Mouse (Mus musculus) forebrain, embryonic 16.5 days (tissue): ENCODE results near the gene Slc6a20a. TPM values are rescaled to one million over a fixed set of nuclear protein-coding genes. Genes with fewer than 3 reads are reported as not detected.

Source experiments
- ATAC-seq: fragments of 200-750 bp; cut with Nextera tagmentation; 2 replicates; pipeline ENCODE4 v1.8.0; 2017; ENCODE audit warnings: mild to moderate bottlenecking, moderate library complexity
- H3K27ac ChIP-seq: fragments of 300-500 bp; sonication (generic); 2 replicates; pipeline ENCODE4 v1.5.1; 2014; ENCODE audit warnings: low read length, control low read depth
- H3K27me3 ChIP-seq: fragments of 300-500 bp; sonication (generic); replicated peaks from 2 replicates; pipeline ENCODE4 v1.6.1; 2014; ENCODE audit warnings: low read length; ENCODE audit not compliant: control insufficient read depth, insufficient read depth
- H3K36me3 ChIP-seq: fragments of 300-500 bp; sonication (generic); 2 replicates; pipeline ENCODE4 v1.6.1; 2014; ENCODE audit not compliant: control insufficient read depth, insufficient read depth
- H3K4me1 ChIP-seq: fragments of 300-500 bp; sonication (generic); replicated peaks from 2 replicates; pipeline ENCODE4 v1.6.1; 2014; ENCODE audit warnings: low read length; ENCODE audit not compliant: control insufficient read depth, insufficient read depth
- H3K4me2 ChIP-seq: fragments of 300-500 bp; sonication (generic); 2 replicates; pipeline ENCODE4 v1.6.1; 2014; ENCODE audit warnings: mild to moderate bottlenecking, low read length, control low read depth
- H3K4me3 ChIP-seq: fragments of 300-500 bp; sonication (generic); replicated peaks from 2 replicates; pipeline ENCODE4 v1.5.1; 2014; ENCODE audit warnings: mild to moderate bottlenecking, low read length, control low read depth
- H3K9ac ChIP-seq: fragments of 300-500 bp; sonication (generic); replicated peaks from 2 replicates; pipeline ENCODE4 v1.6.1; 2014; ENCODE audit warnings: low read depth, low read length, control low read depth
- H3K9me3 ChIP-seq: fragments of 300-500 bp; sonication (generic); 2 replicates; pipeline ENCODE4 v1.6.1; 2016; ENCODE audit warnings: low read length; ENCODE audit not compliant: control insufficient read depth
- WGBS: fragments of 180-500 bp; shearing (Covaris S2); extraction: QIAGEN DNeasy Blood & Tissue Kit; methylation state at CpG from one replicate; pipeline ENCODE4 v1.1.7; 2014; 5-methylcytosine and 5-hydroxymethylcytosine counted together
- polyA plus RNA-seq: library from polyadenylated mRNA; unstranded; fragments of >200 nt; fragmentation: Nextera tagmentation; extraction: Ambion mirVana; gene quantifications from 2 replicates; pipeline ENCODE4 v1.2.1, GENCODE M21; 2015

Slc6a20a gene
- polyA plus RNA-seq, 1 experiment from 2014 or later, result 4.2 TPM

DNA sequence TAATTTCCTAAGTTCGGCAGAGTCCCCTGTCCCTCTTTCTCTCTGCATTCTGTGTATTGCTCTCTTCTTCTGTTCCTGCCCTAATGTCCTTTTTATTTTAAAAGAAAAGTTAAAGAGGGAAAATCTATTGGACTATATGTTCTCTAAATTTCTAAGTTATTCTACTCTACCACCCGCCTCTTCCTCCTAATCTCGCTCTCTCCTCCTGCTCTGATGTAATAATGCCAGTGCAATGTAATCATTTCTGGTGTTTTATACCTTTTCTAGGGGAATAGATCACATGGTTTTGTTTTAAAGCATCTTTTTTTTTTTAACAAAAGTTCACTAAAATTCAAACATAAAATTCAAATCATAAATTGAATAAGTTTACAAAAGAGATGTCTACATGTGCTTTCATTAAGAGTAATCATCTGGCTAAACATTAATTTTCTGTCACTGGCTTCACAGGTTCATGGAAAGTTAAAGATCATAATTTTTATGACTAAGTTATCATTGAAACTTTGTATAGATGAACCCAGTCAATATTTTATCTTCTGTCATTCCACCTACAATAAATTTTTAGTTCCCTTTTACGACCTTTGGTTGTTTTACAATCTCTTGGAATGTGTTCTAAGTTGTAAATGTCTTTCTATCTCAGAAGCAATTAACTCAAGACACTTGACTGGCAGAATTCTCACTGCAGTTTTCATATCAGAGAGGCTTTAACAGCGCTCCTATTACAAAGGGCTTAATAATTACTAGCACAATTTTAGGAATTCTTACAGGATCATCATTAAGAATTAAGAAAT lies 58.2 kb downstream of the Slc6a20a start:
- Histone ChIP-seq H3K27ac (no peak overlapping the region), H3K9ac (no peak overlapping the region), H3K9me3 (no peaks in the 10 kb centered on the region), H3K4me3 (no peak overlapping the region), H3K4me2 (no peak overlapping the region), H3K4me1 (no peaks in the 10 kb centered on the region), H3K36me3 (no peaks in the 10 kb centered on the region), H3K27me3 (no peaks in the 10 kb centered on the region)
- no peak for ATAC-seq
- 92% methylated on average over 5 of the region's 5 CpGs for WGBS

DNA sequence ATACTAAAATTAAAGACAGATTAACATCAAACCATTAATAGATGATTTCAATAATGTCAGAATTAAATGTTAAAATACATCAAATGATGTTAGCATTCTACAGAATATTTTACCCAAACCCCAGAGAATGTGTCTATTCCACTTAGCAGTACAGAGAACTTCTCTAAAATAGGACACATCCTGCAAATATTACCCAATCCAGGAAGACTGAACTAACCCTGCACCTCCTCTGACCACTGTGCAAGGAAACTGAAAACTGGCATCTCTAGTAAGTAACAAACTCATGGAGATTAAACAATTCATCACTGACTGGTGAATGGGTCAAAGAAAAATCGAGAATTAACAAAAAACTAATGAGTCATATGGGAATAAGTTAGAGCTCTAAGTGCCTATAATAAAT lies 77.2 kb downstream of the Slc6a20a start:
- no peaks in the 10 kb centered on the region for H3K9me3 ChIP-seq
- H3K4me3 ChIP-seq, result no peak overlapping the region
- no peak overlapping the region for H3K4me2 ChIP-seq
- H3K27me3 ChIP-seq, result no peaks in the 10 kb centered on the region
- WGBS, result 79% methylated on average over 1 of the region's 1 CpGs
- H3K9ac ChIP-seq, result no peak overlapping the region
- ATAC-seq, result no peak
- no peak overlapping the region for H3K27ac ChIP-seq
- H3K36me3 ChIP-seq, result no peaks in the 10 kb centered on the region
- no peaks in the 10 kb centered on the region for H3K4me1 ChIP-seq

DNA sequence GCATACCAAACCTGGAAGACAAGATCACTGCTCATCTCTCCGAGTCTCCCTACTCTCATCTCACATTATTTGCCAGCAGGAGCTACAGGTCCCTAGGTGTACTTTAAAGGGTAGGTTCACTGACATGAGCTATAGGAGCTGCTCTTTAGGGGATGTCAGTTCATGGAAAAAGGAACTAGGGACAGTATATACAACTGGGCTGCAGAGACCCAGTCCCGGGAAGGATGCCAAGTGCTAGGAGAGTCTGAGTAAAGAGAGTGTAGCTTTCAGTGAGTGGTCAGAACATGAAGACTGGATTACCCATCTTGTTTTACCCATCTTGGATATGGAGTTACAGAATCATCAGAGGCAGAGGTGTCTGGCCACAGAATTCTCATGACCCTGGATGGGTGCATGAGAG lies 81.3 kb downstream of the Slc6a20a start:
- Histone ChIP-seq H3K9ac (no peak overlapping the region), H3K36me3 (peaks cover 7% of the 10 kb centered on the region), H3K4me2 (no peak overlapping the region), H3K9me3 (no peaks in the 10 kb centered on the region), H3K27ac (no peak overlapping the region), H3K27me3 (no peaks in the 10 kb centered on the region), H3K4me3 (no peak overlapping the region), H3K4me1 (no peaks in the 10 kb centered on the region)
- WGBS, result 98% methylated on average over 2 of the region's 2 CpGs
- no peak for ATAC-seq

DNA sequence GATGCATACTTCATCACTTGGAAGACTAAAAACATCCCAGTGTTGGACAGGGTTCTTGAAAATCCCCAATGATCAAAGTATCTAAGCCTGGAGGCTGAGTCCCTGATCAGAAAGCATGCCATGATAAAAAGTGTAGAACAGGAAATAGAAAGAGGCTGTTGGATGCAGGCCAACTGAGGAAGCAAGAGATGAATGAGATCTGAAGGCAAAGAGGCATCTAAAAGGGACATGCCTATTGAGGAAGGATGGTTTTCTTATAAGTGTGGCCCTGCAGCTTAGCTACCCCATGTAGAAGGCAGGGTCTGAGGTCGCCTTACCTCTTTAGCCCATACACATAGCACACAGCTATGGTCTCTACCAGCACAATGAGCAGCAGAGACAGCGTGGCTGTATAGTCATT lies 81.8 kb downstream of the Slc6a20a start:
- H3K9ac ChIP-seq, result no peak overlapping the region
- H3K4me2 ChIP-seq, result no peak overlapping the region
- no peaks in the 10 kb centered on the region for H3K9me3 ChIP-seq
- WGBS, result 90% methylated on average over 2 of the region's 2 CpGs
- no peak overlapping the region for H3K4me3 ChIP-seq
- no peaks in the 10 kb centered on the region for H3K4me1 ChIP-seq
- peaks cover 7% of the 10 kb centered on the region for H3K36me3 ChIP-seq
- no peak overlapping the region for H3K27ac ChIP-seq
- no peak for ATAC-seq
- H3K27me3 ChIP-seq, result no peaks in the 10 kb centered on the region

DNA sequence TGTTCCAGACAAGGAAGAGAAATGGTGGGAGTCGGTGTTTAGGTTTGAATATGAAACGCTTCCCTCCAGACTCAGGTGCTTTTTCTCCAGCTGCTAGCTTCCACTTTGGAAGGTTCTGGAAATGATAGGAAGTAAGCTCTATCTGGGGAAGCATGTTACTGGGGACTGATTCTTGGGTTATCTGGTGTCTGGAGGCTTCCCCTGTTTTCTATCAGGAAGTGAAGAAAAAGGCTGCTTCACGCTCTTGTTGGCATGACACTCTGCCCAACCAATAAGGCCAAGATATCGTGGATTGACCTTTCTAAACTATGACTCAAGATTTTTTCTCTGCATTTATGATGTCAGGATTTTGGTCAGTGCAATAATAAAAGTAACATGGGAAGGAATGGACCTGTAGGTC lies 83.5 kb downstream of the Slc6a20a start:
- ATAC-seq, result no peak
- Histone ChIP-seq H3K9ac (no peak overlapping the region), H3K4me2 (no peak overlapping the region), H3K4me3 (no peak overlapping the region), H3K9me3 (no peaks in the 10 kb centered on the region), H3K27me3 (no peaks in the 10 kb centered on the region), H3K36me3 (peaks cover 11% of the 10 kb centered on the region), H3K27ac (no peak overlapping the region), H3K4me1 (no peaks in the 10 kb centered on the region)
- WGBS, result 93% methylated on average over 4 of the region's 4 CpGs

DNA sequence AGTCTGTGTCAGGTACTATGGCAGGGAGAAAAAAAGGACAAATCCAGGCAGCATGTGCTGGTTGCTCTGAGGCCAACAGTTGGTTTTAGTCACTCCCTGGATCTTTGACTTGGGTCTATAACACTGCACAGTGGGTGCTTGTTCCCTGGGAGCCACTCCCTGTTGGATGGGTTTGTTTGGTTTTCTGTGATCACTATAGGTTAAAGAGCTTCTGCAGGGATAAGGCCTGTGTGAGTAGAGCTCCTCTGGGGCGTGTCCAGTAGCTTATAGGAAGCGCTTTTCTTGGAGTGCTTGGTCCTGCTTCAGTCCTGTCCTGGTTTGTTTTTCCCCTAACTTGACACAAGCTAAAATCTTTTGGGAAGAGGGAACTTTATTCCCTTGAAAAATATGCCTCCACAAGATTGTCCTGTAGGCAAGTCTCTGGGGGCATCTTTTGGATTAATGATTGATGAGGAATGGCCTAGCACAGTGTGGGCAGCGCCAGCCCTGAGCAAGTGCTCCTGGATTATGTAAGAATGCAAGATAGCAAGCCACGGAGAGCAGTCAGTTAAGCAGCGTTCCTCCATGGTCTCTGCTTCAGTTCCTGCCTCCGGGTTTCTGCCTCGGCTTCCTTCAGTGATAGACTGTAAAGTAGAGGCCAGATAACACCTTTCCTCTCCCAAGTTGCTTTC lies 89.3 kb downstream of the Slc6a20a start:
- no peaks in the 10 kb centered on the region for H3K4me1 ChIP-seq
- H3K36me3 ChIP-seq, result peaks cover 20% of the 10 kb centered on the region
- ATAC-seq, result no peak
- no peak overlapping the region for H3K9ac ChIP-seq
- H3K27ac ChIP-seq, result no peak overlapping the region
- H3K27me3 ChIP-seq, result no peaks in the 10 kb centered on the region
- WGBS, result 92% methylated on average over 7 of the region's 7 CpGs
- no peaks in the 10 kb centered on the region for H3K9me3 ChIP-seq
- no peak overlapping the region for H3K4me3 ChIP-seq
- no peak overlapping the region for H3K4me2 ChIP-seq

Other genes starting within 250 kb of the Slc6a20a start
- 15.8 and 18.1 TPM in 2 replicates for gene Limd1, start 200.2 kb downstream of the Slc6a20a start, polyA plus RNA-seq
- 54.2 and 60.3 TPM in 2 replicates for gene Sacm1l, start 149.1 kb downstream of the Slc6a20a start, polyA plus RNA-seq
- 0.19 and 0.41 TPM in 2 replicates for gene Slc6a20b, start 46.3 kb downstream of the Slc6a20a start, polyA plus RNA-seq
- gene Ccr9, start 446 bp downstream of the Slc6a20a start, polyA plus RNA-seq, result 0.15 and 0.50 TPM in 2 replicates
- 55.8 and 61.6 TPM in 2 replicates for gene Lztfl1, start 38.8 kb upstream of the Slc6a20a start, polyA plus RNA-seq
- gene Cxcr6, start 127.6 kb upstream of the Slc6a20a start, polyA plus RNA-seq, result 0.12 and 0.18 TPM in 2 replicates
- 12.2 and 22.6 TPM in 2 replicates for gene Fyco1, start 173.0 kb upstream of the Slc6a20a start, polyA plus RNA-seq
- gene Xcr1, start 183.1 kb upstream of the Slc6a20a start, polyA plus RNA-seq, result 0.06 and 0.10 TPM in 2 replicates